Mouse (Mus musculus): ENCODE data around the gene Rnf26. TPM values are rescaled to one million over a fixed set of nuclear protein-coding genes. Genes with fewer than 3 reads are reported as not detected.

The Rnf26 gene
- total and polyA plus RNA-seq, 2 experiments from 2014 or later: 24.3 to 38.0 TPM

DNA sequence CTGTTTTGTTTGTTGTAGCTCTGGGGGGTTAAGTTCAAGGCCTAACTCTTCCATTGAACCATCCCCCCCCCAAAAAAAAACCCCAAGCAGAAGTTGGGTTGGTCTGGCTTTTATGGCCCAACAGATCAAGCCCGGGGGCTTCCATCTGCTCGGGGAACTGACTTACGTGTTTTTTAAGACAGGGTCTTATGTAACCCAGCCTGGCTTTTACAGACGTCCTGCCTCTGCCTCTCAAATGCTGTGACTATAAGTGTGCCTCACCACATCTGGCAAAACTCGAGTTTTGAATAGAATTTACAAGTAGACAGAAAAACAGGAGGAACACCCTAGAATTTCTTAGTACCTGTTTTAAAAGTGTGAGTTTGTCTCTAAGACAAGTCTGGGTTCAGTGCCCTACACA lies 31.7 kb downstream of the Rnf26 start:
- H3K4me1 ChIP-seq (ENCODE audit: insufficient read depth, low read length): peaks cover 14% of the 10 kb centered on the region

DNA sequence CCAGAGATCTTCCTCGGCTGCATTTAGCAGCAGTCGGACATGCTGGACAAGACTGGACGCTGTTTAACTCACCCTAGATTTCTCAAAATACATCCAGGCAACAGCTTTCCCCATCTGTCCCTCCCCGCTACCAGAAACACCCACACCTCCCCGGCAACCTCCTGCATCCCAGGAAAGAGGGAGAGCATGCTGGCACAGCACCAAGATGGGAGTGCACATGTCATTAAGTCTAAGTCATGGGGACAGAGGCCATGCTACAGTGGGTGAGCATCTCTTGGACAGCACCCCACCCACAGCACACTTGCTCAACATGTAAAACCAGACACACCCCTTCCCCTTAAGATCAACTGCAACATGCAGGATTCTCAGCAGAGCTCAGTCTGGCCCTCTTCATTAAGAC lies 32.4 kb downstream of the Rnf26 start:
- TF ChIP-seq CTCF (IDR thresholded peaks at IDR 0.05; ENCODE audit: low read depth): no peak
- no peak for DNase-seq (ENCODE audit: low spot score)

More for the DNA sequence above, 31.7 kb downstream of the Rnf26 start:
- peaks cover 7% of the 10 kb centered on the region; the same call in 1 of the 2 replicates for H3K27me3 ChIP-seq (ENCODE audit: insufficient read depth, low read length)
- no peak overlapping the region for H3K27ac ChIP-seq
- DNase-seq (ENCODE audit: low spot score) (no peak), ATAC-seq (no peak)
- no peak for TF ChIP-seq CTCF (IDR thresholded peaks at IDR 0.05; ENCODE audit: low read depth)
- H3K36me3 ChIP-seq (ENCODE audit: insufficient read depth, low read length): no peaks in the 10 kb centered on the region
- H3K4me2 ChIP-seq (ENCODE audit: low read depth, low read length): no peak overlapping the region
- no peaks in the 10 kb centered on the region for H3K9me3 ChIP-seq (ENCODE audit: low read length)
- H3K4me3 ChIP-seq (ENCODE audit: low read length): no peak overlapping the region
- H3K9ac ChIP-seq (replicated peaks; ENCODE audit: low read length): no peak overlapping the region
- WGBS: 78% methylated on average over 5 of the region's 5 CpGs

DNA sequence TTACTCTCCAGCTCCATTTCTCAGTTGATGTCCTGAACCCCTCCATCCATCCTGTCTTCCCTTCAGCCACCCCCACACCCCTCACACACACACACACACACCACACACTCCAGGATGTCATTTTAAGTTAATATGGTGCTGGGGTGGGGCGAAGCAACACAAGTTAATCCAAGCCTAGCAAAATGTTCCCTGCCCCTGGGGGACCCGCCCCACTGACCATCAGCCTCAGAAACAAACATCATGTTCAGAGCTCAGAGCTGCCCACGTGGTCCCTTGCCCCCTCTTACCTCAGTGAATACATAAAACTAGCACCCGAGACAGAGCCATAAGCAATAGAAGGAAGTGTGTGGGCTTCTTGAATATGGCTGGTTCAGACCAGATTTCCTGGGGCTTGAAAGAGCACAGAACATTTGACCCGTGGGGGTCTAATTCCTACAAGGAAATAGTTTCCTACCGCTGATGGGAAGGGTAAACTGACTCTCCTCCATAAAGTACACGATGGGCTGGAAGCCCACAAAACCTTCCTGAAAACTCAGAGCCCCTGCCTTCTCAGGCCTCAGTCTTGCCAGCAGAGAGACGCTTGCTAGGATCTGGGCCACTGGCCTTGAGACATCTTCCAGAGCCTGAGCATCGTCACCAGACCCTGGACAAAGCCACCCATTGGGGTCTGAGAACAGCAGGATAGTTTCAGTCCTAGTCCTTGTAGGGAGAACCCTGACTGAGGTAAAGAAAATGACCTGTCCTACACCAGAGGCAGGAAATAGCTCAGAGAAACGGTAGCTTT lies 33.1 kb downstream of the Rnf26 start:
- H3K27me3 ChIP-seq (ENCODE audit: insufficient read depth, low read length): peaks cover 7% of the 10 kb centered on the region; the same call in 1 of the 2 replicates
- ATAC-seq: no peak
- 79% methylated on average over 10 of the region's 10 CpGs for WGBS
- no peak overlapping the region for H3K4me2 ChIP-seq (ENCODE audit: low read depth, low read length)
- no peak overlapping the region for H3K9ac ChIP-seq (replicated peaks; ENCODE audit: low read length)
- no peak overlapping the region for H3K27ac ChIP-seq
- H3K4me1 ChIP-seq (ENCODE audit: insufficient read depth, low read length): peaks cover 12% of the 10 kb centered on the region; the same call in 1 of the 2 replicates
- DNase-seq (ENCODE audit: low spot score): no peak
- H3K4me3 ChIP-seq (ENCODE audit: low read length): no peak overlapping the region
- TF ChIP-seq CTCF (IDR thresholded peaks at IDR 0.05; ENCODE audit: low read depth): no peak
- no peaks in the 10 kb centered on the region for H3K36me3 ChIP-seq (ENCODE audit: insufficient read depth, low read length)
- H3K9me3 ChIP-seq (ENCODE audit: low read length): no peaks in the 10 kb centered on the region

More for the DNA sequence above, 32.4 kb downstream of the Rnf26 start:
- Histone ChIP-seq H3K4me1 (ENCODE audit: insufficient read depth, low read length) (peaks cover 14% of the 10 kb centered on the region), H3K4me2 (ENCODE audit: low read depth, low read length) (no peak overlapping the region), H3K27ac (no peak overlapping the region), H3K27me3 (ENCODE audit: insufficient read depth, low read length) (peaks cover 7% of the 10 kb centered on the region; the same call in 1 of the 2 replicates), H3K4me3 (ENCODE audit: low read length) (no peak overlapping the region), H3K9ac (replicated peaks; ENCODE audit: low read length) (no peak overlapping the region), H3K36me3 (ENCODE audit: insufficient read depth, low read length) (no peaks in the 10 kb centered on the region), H3K9me3 (ENCODE audit: low read length) (no peaks in the 10 kb centered on the region)
- WGBS: 62% methylated on average over 5 of the region's 5 CpGs
- ATAC-seq: no peak

DNA sequence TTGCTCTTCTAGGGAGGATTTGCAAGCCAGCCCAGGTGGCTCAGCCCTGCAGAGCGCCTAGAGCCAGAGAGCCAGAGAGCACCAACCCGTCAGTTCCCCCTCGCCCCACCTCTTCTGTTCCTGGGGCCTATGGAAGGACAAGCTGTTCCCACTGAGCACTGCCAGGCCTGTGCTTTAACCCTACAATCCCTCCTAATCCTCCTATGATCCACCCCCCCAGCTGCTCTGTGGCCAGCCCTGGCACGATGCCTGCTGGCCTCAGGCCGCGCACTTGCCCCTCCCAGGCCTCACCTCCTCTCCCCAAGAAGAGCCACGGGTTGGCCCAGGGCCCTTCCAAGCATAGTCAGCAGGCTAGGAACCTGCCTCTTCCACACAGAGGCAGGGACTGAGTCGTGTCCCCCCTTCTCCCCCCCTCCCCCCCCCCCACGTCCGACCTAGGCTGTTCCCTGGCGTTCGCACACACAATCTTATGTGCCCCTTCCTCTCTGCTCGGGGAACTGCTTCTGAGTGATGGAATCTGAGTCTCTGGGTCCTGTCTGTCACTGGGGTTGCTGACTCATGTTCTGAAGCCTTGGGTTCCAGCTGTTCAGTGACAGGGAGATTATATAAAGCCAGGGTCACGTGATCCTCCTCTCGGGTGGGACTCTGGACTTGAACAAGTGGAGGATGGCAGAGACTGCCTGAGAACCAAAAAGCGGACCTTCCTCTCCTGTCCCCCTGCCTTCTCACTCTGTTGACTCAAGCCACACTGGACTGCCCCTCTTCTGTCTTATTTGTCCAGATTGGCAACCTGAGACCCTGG lies 34.2 kb downstream of the Rnf26 start:
- Histone ChIP-seq H3K4me2 (ENCODE audit: low read depth, low read length) (no peak overlapping the region; the same call in 1 of the 2 replicates), H3K27me3 (ENCODE audit: insufficient read depth, low read length) (peaks cover 7% of the 10 kb centered on the region; the same call in 1 of the 2 replicates), H3K4me3 (ENCODE audit: low read length) (no peak overlapping the region), H3K27ac (peak overlapping the region; percentile 46; the same call in 1 of the 2 replicates), H3K36me3 (ENCODE audit: insufficient read depth, low read length) (no peaks in the 10 kb centered on the region), H3K9me3 (ENCODE audit: low read length) (no peaks in the 10 kb centered on the region), H3K9ac (replicated peaks; ENCODE audit: low read length) (no peak overlapping the region), H3K4me1 (ENCODE audit: insufficient read depth, low read length) (peaks cover 4% of the 10 kb centered on the region; the same call in 1 of the 2 replicates)
- DNase-seq (ENCODE audit: low spot score) (peak; percentile 85), ATAC-seq (peak; percentile 91)
- WGBS: 31% methylated on average over 15 of the region's 16 CpGs
- no peak for TF ChIP-seq CTCF (IDR thresholded peaks at IDR 0.05; ENCODE audit: low read depth)

DNA sequence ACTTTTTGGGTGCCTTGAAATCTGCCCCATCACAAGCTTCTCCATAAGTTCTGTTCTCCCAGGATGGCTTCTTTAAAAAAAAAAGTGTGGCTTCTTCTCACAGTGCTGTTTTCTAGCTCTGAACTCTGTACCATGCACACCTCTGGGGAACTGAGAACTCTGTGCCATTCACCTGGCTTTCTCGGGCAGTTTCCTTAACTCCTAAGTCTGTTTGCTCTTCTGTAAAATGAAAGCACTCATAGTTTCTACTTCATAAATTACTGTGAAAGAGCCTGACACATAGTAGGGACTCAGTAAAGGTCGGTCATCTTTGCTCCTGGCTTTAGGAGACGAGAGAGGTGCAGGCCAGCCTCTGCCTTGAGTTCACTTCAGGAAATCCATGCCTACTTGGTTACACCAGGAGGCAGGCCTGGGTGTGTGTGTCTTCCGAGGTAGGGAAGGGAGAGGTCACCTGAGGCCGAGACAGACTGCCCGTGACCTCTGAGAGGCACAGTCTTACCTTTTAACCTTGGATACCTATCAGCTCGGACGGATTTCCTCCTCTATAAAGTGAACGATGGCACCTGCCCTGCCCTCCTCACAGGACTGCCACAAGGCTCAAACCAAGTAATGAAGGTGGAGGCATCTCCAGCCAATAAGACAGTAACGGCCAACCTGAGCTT lies 35.0 kb downstream of the Rnf26 start:
- H3K4me2 ChIP-seq (ENCODE audit: low read depth, low read length): no peak overlapping the region
- no peak for TF ChIP-seq CTCF (IDR thresholded peaks at IDR 0.05; ENCODE audit: low read depth)
- H3K27ac ChIP-seq: peak overlapping the region; percentile 46; the same call in 1 of the 2 replicates
- no peaks in the 10 kb centered on the region; the same call in 1 of the 2 replicates for H3K4me1 ChIP-seq (ENCODE audit: insufficient read depth, low read length)
- H3K9me3 ChIP-seq (ENCODE audit: low read length): no peaks in the 10 kb centered on the region
- no peaks in the 10 kb centered on the region for H3K36me3 ChIP-seq (ENCODE audit: insufficient read depth, low read length)
- no peak for ATAC-seq
- peaks cover 7% of the 10 kb centered on the region; the same call in 1 of the 2 replicates for H3K27me3 ChIP-seq (ENCODE audit: insufficient read depth, low read length)
- no peak overlapping the region for H3K4me3 ChIP-seq (ENCODE audit: low read length)
- DNase-seq (ENCODE audit: low spot score): no peak
- 86% methylated on average over 10 of the region's 10 CpGs for WGBS
- no peak overlapping the region for H3K9ac ChIP-seq (replicated peaks; ENCODE audit: low read length)

DNA sequence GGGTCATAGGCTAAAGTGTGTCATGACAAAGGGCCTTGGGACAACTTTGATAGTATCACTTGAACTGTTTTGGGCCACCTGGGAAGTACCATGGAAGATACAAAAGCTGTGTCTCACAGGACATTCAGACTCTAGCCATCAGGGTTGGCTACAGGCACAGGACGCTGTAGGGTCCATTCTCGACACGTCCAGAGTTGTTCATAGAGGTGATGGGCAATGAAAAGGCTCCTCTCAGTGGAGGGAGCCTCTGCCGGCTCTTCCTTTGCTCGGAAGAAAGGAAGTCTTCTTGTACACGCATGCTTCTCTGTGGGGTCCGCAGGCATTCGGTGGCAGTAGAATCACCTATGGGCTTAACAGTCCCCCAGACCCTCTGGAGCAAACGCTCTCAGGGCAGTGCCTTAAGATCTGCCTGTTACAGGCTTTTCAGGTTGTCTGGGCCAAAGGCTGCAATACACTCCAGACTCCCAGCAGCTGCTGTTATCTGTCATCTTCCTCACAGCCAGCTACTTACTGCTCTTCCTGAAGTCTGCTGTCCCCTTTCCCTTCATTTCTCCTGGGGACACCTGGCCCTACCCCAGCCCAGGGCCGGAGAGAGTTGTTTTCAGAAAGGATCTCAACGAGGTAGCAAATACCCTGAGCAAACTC lies 35.9 kb downstream of the Rnf26 start:
- H3K4me3 ChIP-seq (ENCODE audit: low read length): no peak overlapping the region
- ATAC-seq (no peak), DNase-seq (ENCODE audit: low spot score) (no peak)
- H3K9ac ChIP-seq (replicated peaks; ENCODE audit: low read length): no peak overlapping the region
- TF ChIP-seq CTCF (IDR thresholded peaks at IDR 0.05; ENCODE audit: low read depth): no peak
- 85% methylated on average over 11 of the region's 11 CpGs for WGBS
- no peaks in the 10 kb centered on the region for H3K36me3 ChIP-seq (ENCODE audit: insufficient read depth, low read length)
- no peak overlapping the region for H3K27ac ChIP-seq
- no peaks in the 10 kb centered on the region; the same call in 1 of the 2 replicates for H3K4me1 ChIP-seq (ENCODE audit: insufficient read depth, low read length)
- 0 out of 2 replicates have a peak overlapping the region, but pooled peaks have one; percentile 21 for H3K4me2 ChIP-seq (ENCODE audit: low read depth, low read length)
- peaks cover 2% of the 10 kb centered on the region; the same call in 1 of the 2 replicates for H3K27me3 ChIP-seq (ENCODE audit: insufficient read depth, low read length)
- H3K9me3 ChIP-seq (ENCODE audit: low read length): no peaks in the 10 kb centered on the region
